Mouse (Mus musculus) lung, postnatal 14 days (tissue): ENCODE measurements at regions not wholly inside any gene's neighbourhood (a gene's known extent, or its start where the extent isn't known, plus 50 kb on each side); places are given as distances from the start of the nearest gene placed in this dataset.

Experiments used
- DNase-seq: peaks from one replicate; pipeline ENCODE4 v3.0.0; 2021

GRCm38 (mm10) chr13:63700747-63701146 is 114.3 kb upstream of the Ercc6l2 start:
- DNase-seq, result no peak

GRCm38 (mm10) chr13:63701199-63702175 is 113.6 kb upstream of the Ercc6l2 start:
- DNase-seq, result no peak

GRCm38 (mm10) chr13:63708567-63708966 is 106.5 kb upstream of the Ercc6l2 start:
- no peak for DNase-seq

GRCm38 (mm10) chr13:63713137-63713536 is 101.9 kb upstream of the Ercc6l2 start:
- DNase-seq, result no peak

- DNase-seq, result no peak
Observed at GRCm38 (mm10) chr13:63716498-63716897, 98.5 kb upstream of the Ercc6l2 start.

- no peak for DNase-seq
Observed at GRCm38 (mm10) chr13:63717249-63717648, 97.8 kb upstream of the Ercc6l2 start.

- no peak for DNase-seq
Observed at GRCm38 (mm10) chr13:63718782-63719181, 96.3 kb upstream of the Ercc6l2 start.

GRCm38 (mm10) chr13:63719351-63720207 is 95.5 kb upstream of the Ercc6l2 start:
- DNase-seq, result peak; percentile 78

- no peak for DNase-seq
Observed at GRCm38 (mm10) chr13:63720610-63721009, 94.4 kb upstream of the Ercc6l2 start.

GRCm38 (mm10) chr13:63721011-63721625 is 93.9 kb upstream of the Ercc6l2 start:
- peak; percentile 57 for DNase-seq

GRCm38 (mm10) chr13:63724293-63724692 is 90.7 kb upstream of the Ercc6l2 start:
- DNase-seq, result peak; percentile 55

- peak; percentile 19 for DNase-seq
Observed at GRCm38 (mm10) chr13:63724843-63725582, 90.0 kb upstream of the Ercc6l2 start.

- no peak for DNase-seq
Observed at GRCm38 (mm10) chr13:63726035-63726434, 89.0 kb upstream of the Ercc6l2 start.

- no peak for DNase-seq
Observed at GRCm38 (mm10) chr13:63726509-63726908, 88.5 kb upstream of the Ercc6l2 start.

GRCm38 (mm10) chr13:63735739-63736138 is 79.3 kb upstream of the Ercc6l2 start:
- no peak for DNase-seq

GRCm38 (mm10) chr13:63741879-63742278 is 73.2 kb upstream of the Ercc6l2 start:
- DNase-seq, result no peak

- DNase-seq, result no peak
Observed at GRCm38 (mm10) chr13:63748788-63749187, 66.3 kb upstream of the Ercc6l2 start.

GRCm38 (mm10) chr13:63749997-63750396 is 65.0 kb upstream of the Ercc6l2 start:
- peak; percentile 21 for DNase-seq

GRCm38 (mm10) chr13:63751196-63751595 is 63.8 kb upstream of the Ercc6l2 start:
- DNase-seq, result no peak

- no peak for DNase-seq
Observed at GRCm38 (mm10) chr13:63757061-63757460, 58.0 kb upstream of the Ercc6l2 start.

GRCm38 (mm10) chr13:63761542-63761941 is 53.5 kb upstream of the Ercc6l2 start:
- DNase-seq, result no peak
